Mouse (Mus musculus) heart, postnatal 10 days (tissue): ENCODE results near the gene Hemgn. TPM values are rescaled to one million over a fixed set of nuclear protein-coding genes. Genes with fewer than 3 reads are reported as not detected.

ENCODE experiments used
- DNase-seq, 2 experiments: peaks; one replicate each; pipeline ENCODE4 v3.0.0; 2021
- intact Hi-C: fragments of 180-260 bp; cut with DNase I; formaldehyde crosslinking; loops from one replicate; pipeline ENCODE4 v1.15.1; 2025
- total RNA-seq, 2 experiments: library from RNA; stranded (reverse); gene quantifications; 2 replicates each; pipeline ENCODE4 v1.2.3; 2021

Gene Hemgn
- total RNA-seq, 2 experiments from 2014 or later = 0.17 to 0.43 TPM

DNA sequence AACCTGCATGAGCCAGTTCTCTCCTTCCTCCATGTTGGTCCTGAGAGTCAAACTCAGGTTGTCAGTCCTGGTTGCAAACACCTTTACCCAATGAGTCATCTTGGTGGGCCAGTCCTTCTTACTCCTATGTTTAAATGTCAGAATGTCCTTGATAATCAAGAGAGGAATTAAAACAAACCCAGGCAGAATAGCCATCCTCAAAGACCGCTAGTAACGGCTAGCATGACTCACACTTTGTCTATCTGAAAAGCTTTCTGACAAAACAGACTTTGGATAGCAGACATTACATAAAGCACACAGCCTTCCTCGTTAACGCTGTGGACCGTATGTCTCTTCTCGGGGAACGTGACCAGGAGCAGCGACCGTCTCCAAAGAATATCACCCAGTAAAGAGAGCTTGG is 5.5 kb upstream of the Hemgn start:
- no peak for DNase-seq

DNA sequence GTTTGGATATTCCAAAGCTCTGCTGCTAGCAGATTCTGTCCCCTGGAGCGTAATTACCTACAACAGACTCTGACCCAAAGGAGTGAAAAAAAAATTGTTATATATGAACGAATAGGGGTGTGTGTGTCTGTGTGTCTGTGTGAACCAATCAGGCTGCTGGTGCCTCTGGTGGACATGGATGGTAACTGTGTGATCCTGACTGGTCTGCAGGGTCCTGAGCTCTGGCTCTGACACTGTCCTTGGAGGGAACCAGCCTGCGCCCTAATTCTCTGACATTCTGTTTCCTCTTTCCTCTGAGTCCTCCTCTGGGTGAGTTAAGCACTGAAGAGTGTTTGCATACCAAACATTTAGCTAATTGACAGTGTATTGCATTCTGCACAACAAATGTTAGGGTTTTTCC is 4.2 kb upstream of the Hemgn start:
- peak; percentile 6 to 15 for DNase-seq
- intact Hi-C loops = no loop called here

More for the DNA sequence above, 5.5 kb upstream of the Hemgn start:
- intact Hi-C loops = no loop called here

DNA sequence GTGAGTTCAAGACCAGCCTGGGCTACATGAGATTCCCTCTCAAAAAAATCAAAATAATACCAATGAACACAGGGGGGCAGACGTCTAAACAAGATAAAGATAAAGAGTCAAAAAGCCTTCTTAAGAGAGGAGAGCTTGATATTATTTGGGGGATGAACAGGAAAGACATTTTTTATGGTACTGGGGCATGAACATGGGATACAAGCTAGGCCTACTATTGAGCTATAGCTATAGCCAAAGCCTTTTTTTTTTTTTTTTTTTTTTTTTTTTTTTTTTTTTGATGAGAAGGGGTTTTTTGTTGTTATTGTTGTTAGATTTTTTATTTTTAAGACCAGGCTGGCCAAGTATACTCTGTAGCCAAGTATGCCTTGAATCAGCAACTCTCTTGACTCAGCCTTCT is 1.2 kb downstream of the Hemgn start:
- intact Hi-C loops = no loop called here
- DNase-seq = no peak

DNA sequence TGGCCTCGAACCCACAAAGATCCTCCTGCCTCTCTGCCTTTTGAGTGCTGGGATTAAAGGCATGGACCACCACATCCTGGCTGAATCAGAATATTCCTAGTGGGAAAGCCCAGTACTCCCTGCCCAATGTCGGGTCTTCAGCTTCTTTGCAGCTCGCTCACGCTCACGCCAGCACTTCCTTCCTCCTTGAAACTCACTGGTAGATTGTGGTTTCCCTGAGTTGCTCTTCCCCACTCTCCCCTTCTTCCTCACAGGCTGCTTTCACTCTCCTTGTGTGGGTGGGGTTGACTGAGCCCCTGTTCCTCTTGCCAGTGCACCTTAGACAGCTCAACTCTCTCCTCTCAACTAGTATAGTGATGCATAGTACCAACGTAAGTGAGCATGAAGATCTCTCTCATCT is 1.8 kb downstream of the Hemgn start:
- DNase-seq = peak; percentile 5 to 8
- intact Hi-C loops = no loop called here

DNA sequence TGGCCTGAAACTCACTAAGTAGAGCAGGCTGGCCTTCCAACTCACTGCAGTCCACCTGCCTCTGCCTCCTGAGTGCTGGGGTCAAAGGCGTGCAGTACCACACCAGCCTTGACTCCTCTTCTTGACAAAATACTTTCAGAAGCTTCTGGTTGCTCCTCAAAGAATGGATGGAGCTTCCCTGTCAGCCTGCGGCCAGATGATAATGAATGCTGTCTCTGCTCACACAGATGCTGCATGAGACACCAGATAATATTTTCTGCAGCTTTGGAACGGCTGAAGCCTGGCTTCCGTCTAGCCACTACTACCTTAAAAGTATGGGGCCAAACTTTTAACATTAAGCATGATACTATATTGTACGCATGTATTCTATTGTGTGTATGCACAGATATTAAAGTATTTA is 2.6 kb downstream of the Hemgn start:
- DNase-seq = no peak

DNA sequence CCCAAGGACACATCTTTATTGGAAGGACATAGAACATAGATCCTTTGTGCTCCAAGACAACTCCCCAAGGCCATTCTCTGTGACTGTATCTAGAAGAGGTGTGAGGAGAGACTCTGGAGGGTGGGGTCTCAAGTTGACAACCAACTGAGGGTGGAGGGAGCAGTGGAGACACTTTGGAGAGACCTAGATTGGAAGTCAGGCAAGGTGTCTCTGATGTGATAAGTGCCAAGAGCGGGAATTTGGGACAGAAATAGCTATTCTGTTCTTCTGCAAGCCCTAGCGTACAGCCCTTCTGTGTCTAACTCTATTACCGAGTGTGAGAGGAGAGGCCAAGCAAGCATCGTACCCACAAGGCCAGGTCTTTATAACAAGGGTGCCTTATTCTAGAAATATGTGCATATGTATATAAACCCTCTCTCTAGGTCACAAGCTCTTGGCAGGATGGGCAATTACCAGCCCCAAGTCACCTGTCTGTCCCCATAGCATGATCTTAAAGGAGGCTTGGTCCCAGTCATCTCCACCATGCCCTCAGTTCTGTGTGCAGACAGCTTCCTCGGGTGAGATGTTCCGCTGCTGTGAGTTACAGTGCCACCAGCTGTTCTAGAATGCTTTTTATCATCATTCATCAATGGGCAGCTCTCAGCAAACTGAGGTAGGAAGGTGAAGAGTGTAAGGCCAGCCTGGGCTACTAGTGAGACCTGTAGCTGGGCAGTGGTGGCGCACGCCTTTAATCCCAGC is 6.2 kb downstream of the Hemgn start:
- intact Hi-C loops = no loop called here
- no peak for DNase-seq

More for the DNA sequence above, 2.6 kb downstream of the Hemgn start:
- intact Hi-C loops = no loop called here

DNA sequence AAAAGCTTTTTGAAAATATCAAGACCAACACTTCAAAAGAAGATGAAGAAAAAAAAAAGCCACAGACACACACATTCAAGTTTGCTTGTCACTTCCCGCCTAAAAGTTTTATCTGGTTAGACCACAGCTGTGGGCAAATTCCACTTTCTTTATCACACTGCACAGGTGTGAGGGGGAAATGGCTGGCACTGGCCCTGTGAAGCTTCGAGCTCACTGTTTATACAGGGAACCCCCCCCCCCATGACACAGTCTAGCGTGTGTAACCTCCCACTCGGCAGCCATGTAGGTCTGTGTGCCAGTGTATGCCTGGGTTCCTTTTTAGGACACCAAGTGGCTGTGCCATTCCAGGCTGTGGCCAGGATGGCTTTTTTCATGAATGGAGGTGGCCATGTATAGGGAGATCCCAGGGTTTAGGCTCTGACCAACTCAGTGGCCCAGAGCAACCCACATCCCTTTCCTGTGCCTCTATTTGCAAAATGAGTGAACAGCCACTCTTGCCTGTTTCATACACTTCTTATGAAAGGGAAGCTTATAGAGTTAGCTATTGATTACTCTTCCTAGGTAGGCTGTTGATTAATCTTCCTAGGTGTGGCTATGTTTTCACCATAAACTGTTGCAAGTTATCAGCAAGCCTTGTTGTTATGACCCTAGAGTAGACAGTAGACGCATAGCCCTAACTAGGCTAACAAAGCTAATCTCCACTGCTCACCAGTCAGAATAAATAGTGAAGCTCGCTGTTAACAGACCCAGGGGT is 9.1 kb downstream of the Hemgn start:
- intact Hi-C loops = no loop called here
- DNase-seq = no peak

DNA sequence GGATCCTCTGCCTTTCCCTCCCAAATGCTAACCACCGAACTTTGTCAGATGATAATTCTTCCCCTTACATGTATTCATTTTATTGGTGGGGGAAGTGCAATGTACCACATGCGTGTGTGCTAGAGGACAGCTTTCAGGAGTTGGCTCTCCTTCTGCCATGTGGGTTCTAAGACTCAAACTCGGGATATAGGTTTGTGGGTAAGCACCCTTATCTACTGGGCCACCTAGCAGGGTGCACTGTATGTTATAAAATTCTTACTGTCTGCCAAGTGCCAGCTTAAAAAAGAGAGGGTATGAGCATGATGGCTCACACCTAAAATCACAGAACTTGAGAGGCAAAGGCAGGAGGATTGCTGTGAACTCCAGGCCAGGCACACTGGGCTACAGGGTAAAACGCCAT is 14.5 kb downstream of the Hemgn start:
- DNase-seq = no peak
- intact Hi-C loops = no loop called here

DNA sequence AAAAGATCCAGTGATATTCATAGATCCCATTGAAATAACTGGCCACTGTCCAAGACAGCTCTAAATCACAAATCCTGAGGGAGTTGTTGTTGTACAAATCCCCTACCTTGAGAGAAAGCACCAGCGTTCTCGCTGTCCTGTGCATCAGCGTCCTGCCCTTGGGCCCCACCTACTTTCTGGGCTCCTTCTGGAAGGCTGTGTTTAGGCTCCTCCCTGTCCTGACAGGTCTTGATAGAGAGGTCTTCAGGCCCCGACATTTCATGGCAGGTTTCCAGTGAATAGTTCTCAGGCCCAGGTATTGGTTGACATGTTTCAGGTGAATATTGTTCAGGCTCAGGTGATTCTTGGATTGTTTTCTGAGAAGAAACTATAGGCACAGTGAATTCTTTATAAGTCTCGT is 17.6 kb downstream of the Hemgn start:
- no peak for DNase-seq
- intact Hi-C loops = no loop called here

DNA sequence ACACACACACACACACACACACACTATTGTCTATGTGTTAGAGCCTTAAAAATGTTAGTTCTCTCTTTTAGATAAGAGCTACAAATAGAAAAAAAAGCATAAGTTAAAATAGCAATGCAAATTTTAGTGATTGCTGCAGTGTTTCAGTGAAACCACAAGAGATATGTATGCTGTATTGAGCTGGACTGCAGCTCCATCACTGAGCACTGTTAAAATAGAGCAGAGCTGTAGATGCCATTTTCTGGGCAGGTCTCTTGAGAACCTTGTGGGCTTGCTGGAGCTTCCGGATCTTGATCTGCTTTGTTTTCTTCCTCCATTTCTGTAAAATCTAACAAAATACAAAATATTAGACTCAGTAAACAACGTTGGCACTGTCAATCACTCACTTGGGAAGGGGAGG is 18.9 kb downstream of the Hemgn start:
- intact Hi-C loops = no loop called here
- DNase-seq = no peak

DNA sequence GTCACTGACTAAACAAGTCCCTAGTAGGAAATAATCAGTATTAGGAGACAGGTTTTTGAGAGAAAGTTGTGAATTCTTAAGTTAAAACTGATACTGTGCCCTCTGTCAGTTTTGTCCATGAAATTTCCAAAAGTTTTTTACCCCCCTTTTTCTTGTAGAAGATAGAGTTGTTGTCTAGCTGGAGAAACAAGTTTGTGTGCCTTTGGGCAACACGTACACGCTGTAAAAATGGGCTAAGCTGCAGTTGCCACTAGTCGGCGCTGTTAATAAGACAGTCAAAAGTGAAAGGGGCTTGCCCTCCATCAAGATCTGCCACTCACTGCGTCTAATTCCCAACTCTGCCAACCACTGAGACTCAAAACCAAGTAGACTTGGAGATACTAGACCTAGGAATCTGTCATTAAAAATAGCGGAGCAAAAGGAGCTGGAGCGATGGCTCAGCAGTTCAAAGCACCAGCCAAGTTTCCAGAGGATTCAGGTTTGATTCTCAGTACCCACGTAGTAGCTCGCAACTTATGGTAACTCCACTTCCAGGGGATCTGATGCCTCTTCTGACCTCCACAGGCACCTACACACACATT is 22.8 kb downstream of the Hemgn start:
- intact Hi-C loops = loop anchor here (1.0 kb wide), 1 partner anchor 62 kb away; no protein-coding TSS in a partner anchor
- DNase-seq = peak; percentile 86 to 90

DNA sequence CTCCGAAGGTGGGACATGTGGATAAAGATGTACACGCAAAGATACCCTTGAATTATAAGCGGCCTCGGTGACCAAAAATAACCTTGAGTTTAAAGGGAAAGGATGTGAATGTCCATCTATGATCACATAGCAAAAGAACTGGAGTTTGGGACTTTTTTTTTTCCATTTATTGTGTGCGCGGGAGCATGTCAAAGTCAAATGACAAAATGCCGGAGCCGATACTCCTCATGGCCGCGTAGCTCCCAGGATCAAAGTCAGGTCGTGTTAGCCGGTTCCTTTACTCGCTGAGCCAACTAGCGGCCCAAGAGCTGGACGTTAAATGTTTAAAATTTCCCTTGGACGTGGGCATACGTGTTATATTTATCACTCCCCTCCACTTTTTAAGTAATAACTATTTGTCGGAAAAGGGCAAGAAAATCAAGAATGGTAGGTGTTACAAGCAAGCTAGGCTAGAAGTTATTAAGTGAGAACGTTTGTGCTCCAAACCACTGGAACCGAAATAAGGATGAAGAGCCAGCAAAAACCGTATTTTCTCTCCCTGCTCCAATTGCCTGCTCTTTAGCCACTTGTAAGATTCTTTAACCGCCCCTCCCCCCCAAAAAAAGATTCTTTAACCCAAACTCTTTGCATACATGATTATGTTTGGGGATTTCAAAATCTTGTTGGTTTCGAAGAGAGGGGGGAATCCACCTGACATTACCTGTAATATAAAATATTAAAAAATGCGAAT is 23.5 kb downstream of the Hemgn start:
- intact Hi-C loops = loop anchor here (1.0 kb wide), 1 partner anchor 63 kb away; no protein-coding TSS in a partner anchor
- DNase-seq = no peak

DNA sequence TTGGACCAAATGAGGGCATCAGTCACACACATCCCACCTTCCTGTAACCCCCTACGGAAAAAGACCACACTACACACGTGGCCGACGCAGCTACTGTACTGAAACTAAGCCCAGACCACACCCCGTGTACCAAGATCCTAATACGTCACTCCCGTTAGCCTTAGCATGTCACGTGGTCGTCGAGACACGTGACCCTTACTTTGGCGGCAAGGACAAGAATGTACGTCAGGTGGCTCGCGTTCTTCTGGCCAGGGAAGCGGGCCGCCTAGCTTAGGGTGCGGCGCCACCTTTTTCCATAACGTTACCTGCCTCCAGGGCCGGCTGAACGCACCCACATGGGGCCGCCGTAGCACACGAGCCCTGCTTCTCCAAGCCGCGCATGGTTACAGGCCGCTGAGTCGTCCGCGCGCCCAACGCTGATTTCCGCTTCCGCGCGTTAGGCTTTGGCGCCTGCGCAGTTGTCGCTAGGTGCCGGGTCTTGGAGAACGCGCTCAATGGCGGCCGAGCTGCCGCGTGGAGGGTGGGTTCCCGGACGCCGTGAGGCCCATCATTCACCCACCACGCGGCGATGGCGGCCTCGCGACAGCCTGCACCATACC is 24.2 kb downstream of the Hemgn start, which contains the start of gene Trmo:
Gene Trmo (minus strand): TSS at position 425 of the 599 bp plus-strand sequence.
- intact Hi-C loops = no loop called here

DNA sequence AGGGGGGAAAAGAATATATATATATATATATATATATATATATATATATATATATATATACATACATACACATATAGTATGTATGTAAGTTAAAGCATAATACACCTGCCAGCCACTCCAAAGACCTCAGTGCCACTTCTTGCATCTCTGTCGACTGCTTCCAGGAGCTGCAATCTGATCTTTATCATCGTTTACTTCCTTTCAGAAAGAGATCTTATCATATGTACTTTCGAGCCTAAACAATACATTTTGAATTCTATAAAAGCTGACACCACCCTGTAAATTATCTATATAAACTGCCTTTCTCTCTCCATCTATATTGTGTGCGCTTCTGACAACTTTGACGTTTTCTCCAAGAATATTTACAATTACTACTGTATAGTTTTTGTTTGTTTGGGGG is 24.8 kb downstream of the Hemgn start:
- DNase-seq = no peak
- intact Hi-C loops = no loop called here

More for the DNA sequence above, 24.2 kb downstream of the Hemgn start, which contains the start of gene Trmo:
- peak; percentile 96 for DNase-seq

DNA sequence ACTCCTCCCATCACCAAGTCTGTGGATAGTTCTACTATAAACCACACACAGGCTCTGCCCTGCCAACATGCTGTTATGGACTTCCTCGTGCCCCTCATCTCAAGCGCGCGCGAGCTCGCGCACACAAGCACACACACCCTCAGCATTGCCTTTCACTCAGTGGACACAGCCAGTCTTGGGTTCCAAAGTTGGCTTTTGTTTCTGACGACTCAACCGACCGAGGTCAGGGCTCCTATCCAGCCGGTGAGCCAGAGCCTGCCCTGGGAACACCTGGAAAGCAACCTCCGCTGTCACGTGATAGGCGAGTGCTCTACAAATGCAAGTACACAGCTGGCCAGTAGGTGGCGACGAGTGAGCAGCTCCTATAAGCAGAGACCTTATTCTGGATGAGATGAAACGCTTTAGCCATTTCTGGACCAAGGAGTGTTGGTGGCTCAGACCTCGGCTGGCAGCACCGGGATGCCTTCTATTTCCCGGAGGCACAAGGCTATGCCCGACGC is 38.4 kb downstream of the Hemgn start:
- DNase-seq = peak; percentile 86 to 89
- intact Hi-C loops = loop anchor here (2.0 kb wide), 1 partner anchor 172 kb away; no protein-coding TSS in a partner anchor

DNA sequence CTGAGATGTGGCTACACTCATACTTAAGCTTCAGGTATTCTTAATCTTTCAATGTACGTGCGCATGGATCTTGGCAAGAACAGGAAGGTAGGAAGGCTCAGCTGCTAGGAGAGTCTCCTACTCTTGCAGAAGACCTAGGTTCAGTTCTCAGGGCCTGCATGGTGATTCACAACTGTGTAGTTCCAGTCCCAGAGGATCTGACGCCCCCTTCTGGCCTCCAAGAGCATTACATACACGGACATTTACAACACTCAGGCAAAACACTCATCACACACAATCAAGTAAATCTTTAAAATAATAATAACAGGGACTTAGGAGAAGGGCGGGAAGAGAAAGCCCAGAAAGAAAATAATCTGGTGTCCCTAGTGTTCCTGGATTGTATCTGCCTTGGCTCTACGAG is 38.9 kb downstream of the Hemgn start:
- intact Hi-C loops = loop anchor here (2.0 kb wide), 1 partner anchor 172 kb away; no protein-coding TSS in a partner anchor
- DNase-seq = peak in 1 of 2 experiments; percentile 43

DNA sequence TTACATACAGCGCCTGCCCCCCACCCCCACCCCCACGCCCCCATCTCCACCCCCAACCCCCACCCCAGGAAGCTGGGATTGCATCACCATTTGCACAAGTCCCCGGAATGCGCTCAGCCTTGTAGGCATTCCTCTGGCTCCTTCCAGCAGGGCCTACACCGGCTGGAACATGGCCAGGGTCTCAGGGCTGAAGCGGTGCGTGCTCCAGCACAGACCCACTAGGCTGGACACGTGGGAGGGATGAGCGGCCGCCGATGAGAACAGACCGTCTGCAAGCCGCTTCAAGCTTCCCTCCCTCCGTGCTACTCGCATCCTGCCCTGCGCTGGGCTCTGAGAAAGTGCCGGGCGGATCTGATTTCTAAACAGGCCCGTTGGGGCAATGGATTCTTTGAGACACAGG is 42.3 kb downstream of the Hemgn start:
- DNase-seq = peak; percentile 74 to 75
- intact Hi-C loops = no loop called here

DNA sequence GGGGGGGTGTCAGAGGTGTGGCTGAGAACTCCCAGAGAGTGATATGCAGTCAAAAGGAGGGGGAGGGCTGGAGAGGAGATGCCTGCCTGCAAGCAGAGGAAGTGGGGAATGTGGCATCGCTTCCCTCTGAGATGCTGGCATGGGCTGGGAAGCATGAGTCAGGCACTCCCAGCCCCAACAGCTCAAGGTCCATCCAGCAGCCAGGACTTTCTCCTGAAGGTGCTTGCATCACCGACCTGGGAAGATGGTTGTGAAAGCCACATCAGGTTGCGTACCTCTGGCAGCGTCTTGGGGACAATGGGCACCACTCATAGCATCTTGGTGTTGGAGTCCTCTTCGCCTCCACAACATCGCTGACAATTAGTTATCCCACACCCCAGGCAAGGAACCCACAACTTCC is 42.9 kb downstream of the Hemgn start:
- intact Hi-C loops = no loop called here
- no peak for DNase-seq

DNA sequence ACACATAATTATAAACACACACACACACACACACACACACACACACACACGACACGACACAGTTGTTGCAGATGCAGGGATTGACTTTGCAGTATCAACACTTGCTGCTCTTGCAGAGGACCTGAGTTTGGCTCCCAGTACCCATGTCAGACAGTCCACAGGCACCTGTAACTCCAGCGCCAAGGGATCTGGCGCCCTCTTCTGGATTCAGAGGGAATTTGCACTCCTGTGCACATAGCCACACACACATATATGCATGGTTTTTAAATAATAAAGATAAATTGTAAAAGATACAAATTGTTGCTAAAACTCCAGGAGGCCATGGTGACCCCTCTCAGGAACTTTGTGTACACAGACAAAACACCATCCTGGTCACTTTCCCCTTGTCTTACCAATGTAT is 44.2 kb downstream of the Hemgn start:
- no peak for DNase-seq
- intact Hi-C loops = no loop called here

DNA sequence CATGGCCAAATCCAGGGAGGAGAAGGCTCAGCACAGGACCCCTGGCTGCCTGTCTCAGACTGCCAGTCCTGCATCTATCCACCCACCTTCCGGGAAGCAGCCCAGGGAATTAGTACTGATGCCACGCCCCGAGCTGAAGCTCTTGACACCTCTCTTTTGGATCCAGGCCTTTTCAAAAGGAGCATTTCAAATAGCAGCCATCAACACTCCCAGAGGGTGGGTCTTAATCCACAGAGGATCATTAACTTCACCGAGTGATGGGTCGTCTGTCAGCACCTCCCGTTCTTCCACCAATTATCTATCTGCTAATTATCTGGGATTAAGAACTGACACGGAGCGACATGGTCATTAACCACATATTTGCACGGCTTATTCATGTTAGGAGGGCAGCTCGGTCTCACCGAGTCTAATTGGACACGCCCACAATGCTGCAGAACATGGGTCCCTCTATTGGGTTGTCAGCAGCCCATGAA is 45.8 kb downstream of the Hemgn start:
- intact Hi-C loops = no loop called here
- DNase-seq = no peak
